Mouse (Mus musculus): ENCODE data around the gene Zc2hc1c. TPM values are rescaled to one million over a fixed set of nuclear protein-coding genes. Genes with fewer than 3 reads are reported as not detected.
A peak's percentile ranks its signal among the peaks of the same experiment; 100 is the strongest.

Zc2hc1c gene
- polyA plus RNA-seq, 1 experiment from 2014 or later = 0.82 TPM

DNA sequence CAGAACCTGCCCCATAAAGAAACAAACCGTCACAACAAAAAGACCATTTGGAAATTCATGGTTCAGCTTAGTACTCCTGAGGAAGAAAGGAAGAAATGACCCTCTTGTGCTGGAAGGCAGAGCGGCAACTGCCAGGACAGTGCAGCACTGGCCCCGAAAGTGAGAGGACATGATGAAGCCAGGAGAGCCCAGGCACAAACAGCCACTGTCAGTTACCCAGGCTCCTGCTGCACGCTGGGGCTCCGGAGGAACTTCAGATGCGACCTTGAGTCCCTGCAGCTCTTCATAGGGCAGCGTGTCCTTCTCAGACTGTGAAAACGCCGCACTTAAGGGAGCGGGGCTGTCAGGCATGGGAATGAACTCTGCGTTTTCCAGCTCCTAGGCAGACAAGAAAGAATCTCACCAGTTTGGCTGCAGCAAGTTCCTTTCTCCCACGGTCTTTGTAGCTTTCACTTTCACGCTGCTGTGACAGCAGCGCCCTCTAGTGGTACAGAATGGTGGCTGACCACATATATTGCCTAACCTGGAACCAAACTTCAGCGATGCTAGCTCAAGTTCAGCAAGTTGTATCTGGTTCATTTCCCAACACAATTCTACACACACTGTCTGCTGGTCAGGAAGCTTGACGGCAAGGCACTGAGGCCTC, 17.0 kb downstream of the Zc2hc1c start:
- Histone ChIP-seq H3K27ac (peak overlapping the region; percentile 47; the same call in 1 of the 2 replicates), H3K9me3 (no peaks in the 10 kb centered on the region), H3K4me1 (peaks cover 6% of the 10 kb centered on the region; the same call in 1 of the 2 replicates), H3K36me3 (peaks cover 98% of the 10 kb centered on the region), H3K27me3 (ENCODE audit: insufficient read depth, poor library complexity, severe bottlenecking) (no peaks in the 10 kb centered on the region), H3K4me3 (peak overlapping the region; percentile 30; the same call in 1 of the 2 replicates)
- peak; percentile 84 for DNase-seq (ENCODE audit: low spot score)
- 44% methylated on average over 16 of the region's 16 CpGs for WGBS

DNA sequence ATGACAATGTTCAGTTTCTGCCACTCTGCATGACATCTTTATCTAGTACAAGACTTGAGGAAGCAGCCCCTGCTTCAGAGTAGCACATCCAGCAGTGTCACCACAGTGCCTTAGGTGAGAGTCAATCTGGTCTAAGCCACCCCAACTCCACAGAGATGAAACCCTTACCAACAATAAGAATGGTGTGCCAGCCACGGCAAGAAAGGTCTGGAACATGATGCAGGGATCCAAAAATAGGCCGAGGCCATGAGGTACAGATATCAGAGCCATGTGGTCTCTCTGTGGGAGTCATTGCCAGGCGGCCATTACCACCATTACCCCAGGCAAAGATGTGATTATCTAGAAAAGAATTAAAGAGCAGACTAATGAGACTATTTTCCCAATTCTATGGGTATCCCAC, 20.3 kb downstream of the Zc2hc1c start:
- Histone ChIP-seq H3K4me3 (no peak overlapping the region), H3K36me3 (peaks cover 98% of the 10 kb centered on the region), H3K27ac (no peak overlapping the region), H3K4me1 (peaks cover 6% of the 10 kb centered on the region; the same call in 1 of the 2 replicates), H3K9me3 (no peaks in the 10 kb centered on the region), H3K27me3 (ENCODE audit: insufficient read depth, poor library complexity, severe bottlenecking) (no peaks in the 10 kb centered on the region)
- DNase-seq (ENCODE audit: low spot score) = peak; percentile 55
- WGBS = 66% methylated on average over 3 of the region's 3 CpGs

DNA sequence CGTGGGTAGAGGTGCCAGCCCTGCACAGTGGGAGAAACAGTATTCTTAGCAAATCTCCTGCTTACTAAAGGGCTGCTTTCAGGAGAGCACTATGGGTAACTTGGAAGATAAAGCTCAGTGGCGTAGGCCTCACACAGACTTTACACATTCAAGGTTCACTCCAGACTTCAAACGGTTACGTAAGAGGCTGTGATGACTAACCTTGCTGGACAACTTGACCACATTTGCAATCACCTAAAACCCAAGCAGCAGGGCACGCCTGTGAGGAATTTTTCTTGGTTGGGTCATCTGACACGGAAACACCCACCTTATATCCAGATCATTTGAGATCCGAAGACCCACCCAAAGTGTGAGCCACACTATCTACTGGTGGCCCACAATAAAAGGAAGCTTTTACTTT, 41.8 kb downstream of the Zc2hc1c start:
- no peaks in the 10 kb centered on the region for H3K27me3 ChIP-seq (ENCODE audit: insufficient read depth, poor library complexity, severe bottlenecking)
- no peak overlapping the region for H3K4me3 ChIP-seq
- H3K27ac ChIP-seq = no peak overlapping the region
- H3K4me1 ChIP-seq = no peaks in the 10 kb centered on the region
- H3K36me3 ChIP-seq = peaks cover 78% of the 10 kb centered on the region
- no peak for DNase-seq (ENCODE audit: low spot score)
- WGBS = 91% methylated on average over 7 of the region's 7 CpGs
- H3K9me3 ChIP-seq = no peaks in the 10 kb centered on the region

DNA sequence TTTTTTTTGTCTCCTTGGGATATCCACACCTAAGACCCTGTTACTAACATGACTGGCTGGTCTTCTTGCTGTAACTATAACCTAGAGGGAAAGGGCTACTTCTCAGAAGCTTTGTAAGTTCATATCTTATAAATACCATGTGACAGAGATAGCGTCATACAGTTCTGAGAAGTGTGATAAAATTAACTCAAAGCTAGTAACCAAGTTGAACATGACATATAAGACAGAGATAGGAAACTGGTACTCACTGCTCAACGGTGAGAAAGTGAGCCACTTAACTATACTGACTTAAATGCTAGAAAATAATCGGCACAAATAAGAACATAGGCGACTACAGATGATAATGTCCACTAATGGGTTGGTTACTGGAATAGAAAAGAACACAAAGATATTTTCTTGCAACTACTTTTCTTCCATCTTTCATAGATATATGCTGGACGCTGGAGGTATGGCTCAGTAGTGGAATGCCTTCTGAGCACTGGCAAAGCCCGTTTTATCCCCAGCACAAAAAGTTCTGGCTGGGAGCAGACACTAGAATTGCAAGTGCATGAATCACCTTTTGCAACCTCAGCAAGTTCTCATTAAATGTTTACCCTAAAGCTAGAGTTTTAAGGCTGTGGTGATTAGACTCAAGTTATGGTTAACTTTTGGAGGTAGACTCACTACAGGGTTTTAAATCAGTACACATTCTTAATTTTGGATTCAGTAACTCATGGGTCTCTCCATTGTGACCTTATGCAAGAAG, 49.3 kb downstream of the Zc2hc1c start:
- H3K4me3 ChIP-seq = peak overlapping the region; percentile 99
- H3K4me1 ChIP-seq = peaks cover 16% of the 10 kb centered on the region; the same call in 1 of the 2 replicates
- H3K27ac ChIP-seq = no peak overlapping the region
- H3K9me3 ChIP-seq = no peaks in the 10 kb centered on the region
- peaks cover 41% of the 10 kb centered on the region for H3K36me3 ChIP-seq
- no peaks in the 10 kb centered on the region for H3K27me3 ChIP-seq (ENCODE audit: insufficient read depth, poor library complexity, severe bottlenecking)
- 74% methylated on average over 6 of the region's 6 CpGs for WGBS
- no peak for DNase-seq (ENCODE audit: low spot score)

DNA sequence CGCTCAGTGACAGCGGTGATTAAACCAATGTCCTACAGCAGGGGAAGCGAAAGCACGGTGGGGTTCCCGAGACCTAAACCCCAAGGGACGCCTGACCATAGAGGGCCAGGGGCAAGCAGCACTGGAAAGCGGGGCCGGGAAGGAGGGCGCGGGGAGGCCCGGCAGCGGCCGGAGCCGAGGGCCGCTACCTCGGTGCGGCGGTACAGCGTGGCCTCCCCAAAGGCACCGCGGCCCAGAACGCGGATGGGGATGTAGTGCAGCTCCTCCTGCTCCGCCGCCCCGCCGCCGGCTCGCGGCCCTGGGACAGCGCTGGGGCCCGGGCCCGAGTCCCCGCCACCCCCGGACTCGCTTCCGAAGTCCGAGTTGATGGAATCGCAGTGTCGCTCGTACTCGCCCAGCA, 50.4 kb downstream of the Zc2hc1c start:
- peak; percentile 77 for DNase-seq (ENCODE audit: low spot score)

DNA sequence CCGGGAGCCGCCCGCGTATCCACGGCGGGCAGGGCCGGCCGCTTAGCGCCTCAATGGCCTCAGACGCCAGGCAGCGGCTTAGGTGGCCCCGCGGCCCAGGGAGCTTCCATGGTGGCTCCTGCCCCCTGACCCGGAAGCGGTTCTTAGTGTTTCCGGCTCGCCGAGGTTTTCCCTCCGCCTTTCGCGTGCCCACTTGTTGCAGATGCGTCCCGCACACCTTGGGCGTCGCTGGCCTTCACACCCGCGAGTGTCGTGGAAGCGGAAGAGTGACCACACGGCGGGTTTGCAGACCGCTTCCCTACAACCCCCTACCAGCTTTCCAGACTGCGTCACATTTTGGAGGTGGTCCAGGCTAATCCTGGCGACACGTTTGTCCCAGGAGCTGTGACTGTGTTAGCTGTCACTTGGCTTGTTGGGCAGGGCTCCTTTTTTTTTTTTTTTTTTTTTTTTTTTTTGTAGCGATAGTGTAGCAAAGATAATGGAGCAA, 50.9 kb downstream of the Zc2hc1c start, which contains the start of gene Nek9:
Gene Nek9 (minus strand): TSS at position 120 of the 487 bp plus-strand sequence.
- no peaks in the 10 kb centered on the region for H3K27me3 ChIP-seq (ENCODE audit: insufficient read depth, poor library complexity, severe bottlenecking)
- DNase-seq (ENCODE audit: low spot score) = peak; percentile 96
- peaks cover 39% of the 10 kb centered on the region for H3K36me3 ChIP-seq
- no peaks in the 10 kb centered on the region for H3K9me3 ChIP-seq
- peak within 1 kb of the TSS; percentile 99 for H3K27ac ChIP-seq
- peaks cover 16% of the 10 kb centered on the region; the same call in 1 of the 2 replicates for H3K4me1 ChIP-seq
- H3K4me3 ChIP-seq = peak within 1 kb of the TSS; percentile 99
- 0% methylated on average over 36 of the region's 36 CpGs for WGBS

More for the DNA sequence above, 50.4 kb downstream of the Zc2hc1c start:
- Histone ChIP-seq H3K27me3 (ENCODE audit: insufficient read depth, poor library complexity, severe bottlenecking) (no peaks in the 10 kb centered on the region), H3K27ac (peak overlapping the region; percentile 99), H3K4me3 (peak overlapping the region; percentile 99), H3K9me3 (no peaks in the 10 kb centered on the region), H3K36me3 (peaks cover 39% of the 10 kb centered on the region), H3K4me1 (peaks cover 16% of the 10 kb centered on the region; the same call in 1 of the 2 replicates)
- under 1% methylated on average over 41 of the region's 42 CpGs for WGBS

DNA sequence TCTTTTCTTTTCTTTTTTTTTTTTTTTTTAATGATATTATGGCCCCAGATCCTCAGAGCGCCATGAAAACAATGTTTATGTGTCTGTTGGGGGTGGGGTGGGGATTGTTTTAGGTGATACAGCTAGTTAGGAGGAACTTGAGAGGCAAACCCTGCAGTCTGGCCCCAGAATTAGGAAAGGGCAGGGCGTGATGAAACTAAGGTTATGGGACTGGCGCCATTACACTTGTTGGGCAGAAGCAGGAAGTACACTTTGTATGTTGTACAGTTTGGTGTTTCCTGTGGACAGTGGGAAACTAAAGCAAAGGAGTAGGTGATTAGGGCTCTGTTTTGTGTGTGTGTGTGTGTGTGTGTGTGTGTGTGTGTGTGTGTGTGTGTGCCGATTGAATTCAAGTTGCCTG, 51.6 kb downstream of the Zc2hc1c start:
- 45% methylated on average over 4 of the region's 4 CpGs for WGBS
- no peaks in the 10 kb centered on the region for H3K9me3 ChIP-seq
- H3K4me3 ChIP-seq = peak overlapping the region; percentile 99
- peaks cover 19% of the 10 kb centered on the region; the same call in 1 of the 2 replicates for H3K4me1 ChIP-seq
- DNase-seq (ENCODE audit: low spot score) = no peak
- peak overlapping the region; percentile 99; the same call in 1 of the 2 replicates for H3K27ac ChIP-seq
- H3K36me3 ChIP-seq = peaks cover 39% of the 10 kb centered on the region
- no peaks in the 10 kb centered on the region for H3K27me3 ChIP-seq (ENCODE audit: insufficient read depth, poor library complexity, severe bottlenecking)

DNA sequence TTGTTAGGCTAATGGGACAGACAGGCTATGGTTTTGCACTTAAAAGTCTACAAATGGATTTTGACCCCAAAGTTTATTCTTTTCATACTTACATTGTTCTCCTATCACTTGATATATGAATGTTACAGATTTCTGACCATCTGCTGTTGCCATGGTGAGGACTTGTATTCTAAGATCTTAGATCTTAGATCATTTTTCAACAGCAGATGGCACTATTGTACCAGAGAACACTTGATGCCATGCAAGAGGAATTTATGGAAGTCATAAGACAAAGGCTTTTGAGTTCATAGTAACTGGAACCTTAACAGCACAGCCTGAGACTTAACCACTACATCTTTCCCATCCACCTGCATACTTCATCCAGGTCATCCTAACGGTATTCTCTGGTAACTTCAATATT, 52.7 kb downstream of the Zc2hc1c start:
- Histone ChIP-seq H3K4me3 (no peak overlapping the region), H3K27ac (no peak overlapping the region), H3K4me1 (peaks cover 22% of the 10 kb centered on the region; the same call in 1 of the 2 replicates), H3K9me3 (no peaks in the 10 kb centered on the region), H3K36me3 (peaks cover 30% of the 10 kb centered on the region), H3K27me3 (ENCODE audit: insufficient read depth, poor library complexity, severe bottlenecking) (no peaks in the 10 kb centered on the region)
- WGBS = 57% methylated on average over 1 of the region's 1 CpGs
- no peak for DNase-seq (ENCODE audit: low spot score)

DNA sequence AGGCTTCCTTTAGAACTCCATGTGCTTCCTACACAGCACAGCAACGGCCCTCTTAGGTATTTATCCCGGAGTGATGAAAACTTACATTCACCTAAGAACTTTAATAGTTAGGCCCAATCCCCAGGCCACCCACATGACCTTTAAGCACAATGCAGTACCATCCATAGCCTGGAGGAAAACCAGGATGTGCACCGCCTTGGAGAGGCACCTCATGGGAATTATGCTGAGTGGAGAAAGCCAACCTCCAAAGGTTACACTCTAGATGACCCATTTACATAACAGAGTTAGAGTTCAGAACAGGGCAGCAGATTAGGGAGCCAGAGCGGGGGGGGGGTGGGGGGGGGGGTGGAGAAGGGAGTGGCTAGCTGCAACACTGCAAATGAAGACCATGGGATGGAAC, 53.9 kb downstream of the Zc2hc1c start:
- Histone ChIP-seq H3K36me3 (peaks cover 26% of the 10 kb centered on the region), H3K27me3 (ENCODE audit: insufficient read depth, poor library complexity, severe bottlenecking) (no peaks in the 10 kb centered on the region), H3K9me3 (no peaks in the 10 kb centered on the region), H3K4me3 (no peak overlapping the region), H3K4me1 (peaks cover 23% of the 10 kb centered on the region; the same call in 1 of the 2 replicates), H3K27ac (no peak overlapping the region)
- no peak for DNase-seq (ENCODE audit: low spot score)
- 86% methylated on average over 4 of the region's 4 CpGs for WGBS

DNA sequence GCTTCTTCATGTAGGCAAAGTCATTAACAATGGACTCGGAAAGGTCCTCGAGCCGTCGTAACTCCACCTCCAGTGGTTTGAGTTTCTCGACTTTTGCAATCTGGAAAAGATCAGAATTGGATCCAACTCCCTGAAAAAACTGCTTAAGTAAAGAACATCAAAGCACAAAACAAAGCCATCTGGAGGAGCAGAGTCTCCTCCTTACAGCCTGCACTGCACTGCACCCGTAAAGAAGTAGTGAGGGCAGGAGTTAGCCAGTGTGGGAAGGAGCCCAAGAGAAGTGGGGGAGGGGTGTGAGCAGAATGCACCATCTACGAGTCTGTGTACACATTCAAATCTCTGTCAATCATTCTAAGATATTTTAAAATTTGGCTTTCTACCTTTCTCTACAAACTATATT, 55.9 kb downstream of the Zc2hc1c start:
- no peak overlapping the region for H3K4me3 ChIP-seq
- no peaks in the 10 kb centered on the region for H3K27me3 ChIP-seq (ENCODE audit: insufficient read depth, poor library complexity, severe bottlenecking)
- no peak overlapping the region for H3K27ac ChIP-seq
- WGBS = 80% methylated on average over 7 of the region's 7 CpGs
- peaks cover 14% of the 10 kb centered on the region; the same call in 1 of the 2 replicates for H3K4me1 ChIP-seq
- H3K36me3 ChIP-seq = peaks cover 41% of the 10 kb centered on the region
- no peaks in the 10 kb centered on the region for H3K9me3 ChIP-seq
- DNase-seq (ENCODE audit: low spot score) = no peak

DNA sequence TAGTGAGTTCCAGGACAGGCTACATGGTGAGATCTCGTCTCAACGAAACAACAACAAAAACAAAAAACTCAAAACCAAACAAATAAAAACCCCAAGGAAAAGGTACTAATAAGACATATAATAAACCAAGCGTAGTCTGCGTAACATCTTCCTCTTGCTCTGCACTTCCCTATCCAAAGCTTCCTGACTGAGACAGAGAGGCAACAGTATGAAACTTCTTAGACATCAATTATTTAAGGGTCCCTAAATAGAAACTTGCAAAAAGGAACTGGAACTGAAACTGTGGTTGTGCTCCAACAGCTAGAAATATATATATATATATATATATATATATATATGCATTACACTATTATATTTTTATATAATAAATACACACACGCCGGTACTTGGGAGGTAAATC, 57.2 kb downstream of the Zc2hc1c start:
- H3K27ac ChIP-seq = no peak overlapping the region
- no peaks in the 10 kb centered on the region for H3K9me3 ChIP-seq
- no peak for DNase-seq (ENCODE audit: low spot score)
- no peaks in the 10 kb centered on the region for H3K27me3 ChIP-seq (ENCODE audit: insufficient read depth, poor library complexity, severe bottlenecking)
- peaks cover 45% of the 10 kb centered on the region for H3K36me3 ChIP-seq
- H3K4me1 ChIP-seq = peaks cover 14% of the 10 kb centered on the region; the same call in 1 of the 2 replicates
- WGBS = 95% methylated on average over 6 of the region's 6 CpGs
- H3K4me3 ChIP-seq = no peak overlapping the region

DNA sequence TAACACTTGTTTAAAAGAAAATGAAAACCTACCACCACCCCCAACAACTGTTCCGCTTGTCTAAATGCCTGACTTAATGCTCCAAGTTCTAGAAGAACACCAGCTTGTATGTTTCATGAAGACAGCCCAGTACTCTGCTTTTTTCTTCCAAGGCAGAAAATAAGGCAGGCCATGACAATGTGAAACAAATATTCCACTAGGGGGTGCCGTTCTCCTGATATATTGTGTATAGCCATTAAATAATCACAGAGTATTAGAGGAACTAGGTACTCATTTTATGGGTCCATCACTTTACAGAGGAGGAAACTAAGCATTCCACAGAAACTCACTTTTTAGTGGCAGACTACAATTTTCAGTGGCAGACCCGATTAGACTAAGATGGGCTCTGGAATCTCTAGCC, 58.0 kb downstream of the Zc2hc1c start:
- Histone ChIP-seq H3K27ac (no peak overlapping the region), H3K4me3 (no peak overlapping the region), H3K36me3 (peaks cover 47% of the 10 kb centered on the region), H3K9me3 (no peaks in the 10 kb centered on the region), H3K27me3 (ENCODE audit: insufficient read depth, poor library complexity, severe bottlenecking) (no peaks in the 10 kb centered on the region), H3K4me1 (peaks cover 16% of the 10 kb centered on the region; the same call in 1 of the 2 replicates)
- WGBS = 60% methylated on average over 3 of the region's 3 CpGs
- no peak for DNase-seq (ENCODE audit: low spot score)

DNA sequence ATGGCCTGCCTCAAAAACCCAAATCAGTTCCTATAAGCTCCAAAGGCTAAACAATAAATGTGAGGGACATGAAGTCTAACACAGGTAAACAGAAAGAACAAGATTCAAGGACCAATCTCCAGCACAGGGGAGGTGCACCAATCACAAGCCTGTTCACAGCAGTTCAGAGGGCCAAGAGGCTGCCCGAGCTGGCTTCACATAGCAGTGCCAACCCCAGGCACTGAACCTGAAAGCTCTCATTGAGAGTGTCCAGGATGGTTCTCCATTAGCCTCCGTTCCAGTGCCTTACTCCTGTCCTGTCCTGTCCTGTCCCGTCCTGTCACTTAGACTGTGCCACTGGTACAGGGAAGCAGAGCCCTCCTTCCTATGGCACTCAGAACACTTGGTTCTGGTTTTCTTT, 58.8 kb downstream of the Zc2hc1c start:
- peaks cover 44% of the 10 kb centered on the region for H3K36me3 ChIP-seq
- no peak for DNase-seq (ENCODE audit: low spot score)
- WGBS = 77% methylated on average over 3 of the region's 3 CpGs

More for the DNA sequence above, 58.8 kb downstream of the Zc2hc1c start:
- H3K27ac ChIP-seq = no peak overlapping the region
- peaks cover 13% of the 10 kb centered on the region; the same call in 1 of the 2 replicates for H3K4me1 ChIP-seq
- no peaks in the 10 kb centered on the region for H3K27me3 ChIP-seq (ENCODE audit: insufficient read depth, poor library complexity, severe bottlenecking)
- no peaks in the 10 kb centered on the region for H3K9me3 ChIP-seq
- no peak overlapping the region for H3K4me3 ChIP-seq

All from heart, embryonic 10.5 days (tissue).